In the genomic region with DNA sequence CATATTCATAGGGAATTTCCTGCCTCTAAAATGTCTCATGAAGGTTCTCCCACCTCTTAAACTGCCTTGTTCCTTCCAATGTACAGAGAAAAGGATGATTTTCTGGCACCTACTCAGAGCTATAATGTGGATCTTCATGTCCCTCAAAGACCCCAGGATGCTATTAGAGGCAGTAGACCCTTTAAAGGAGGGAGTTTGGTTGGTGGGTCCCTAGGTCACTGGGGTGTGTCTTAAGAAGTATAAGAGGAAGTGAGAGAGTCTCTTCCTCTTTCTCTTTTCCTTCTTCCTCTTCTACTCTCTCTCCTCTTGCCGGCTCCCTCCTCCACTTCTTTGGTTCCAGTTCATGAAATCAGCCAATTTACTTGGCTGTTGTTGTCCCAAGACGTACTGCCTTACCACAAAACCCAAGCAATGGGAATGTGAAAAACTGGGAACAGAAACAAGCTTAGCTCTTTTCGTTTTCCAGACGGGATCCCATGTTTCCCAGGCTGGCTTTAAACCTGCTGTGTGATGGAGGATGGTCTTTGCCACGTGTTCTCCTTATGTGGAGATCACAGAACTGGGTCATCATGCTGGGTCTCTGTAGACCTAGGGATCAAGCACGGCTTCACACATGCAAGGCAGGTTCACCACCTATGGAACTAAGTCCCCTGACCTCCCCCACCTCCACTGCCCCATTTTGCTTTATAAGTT, we compare ENCODE assay signal across 19 mouse cellular contexts.
DNase-seq lines count a peak whose midpoint lies in the region; ATAC-seq and TF ChIP-seq lines count a peak whose summit lies in the region.
"Had no signal": no experiment of that assay in that cellular context is flagged by ENCODE, and none has a peak within 500 bp of the region (broad histone marks: within the 10 kb centered on the region; RNA-seq: fewer than 3 reads in every experiment).

No protein-coding gene starts in this region.

- H3K9me3 ChIP-seq in liver, embryonic 15.5 days (replicated peaks), result no peaks in the 10 kb centered on the region
- H3K9me3 ChIP-seq in liver, embryonic 11.5 days (ENCODE audit: control insufficient read depth, low read length), result no peaks in the 10 kb centered on the region
- H3K9me3 ChIP-seq in CH12.LX (replicated peaks; ENCODE audit: low read length), result no peaks in the 10 kb centered on the region
- H3K9me3 ChIP-seq: embryonic facial prominence, embryonic 13.5 days; heart, embryonic 15.5 days; hindbrain, embryonic 13.5 days; kidney, embryonic 15.5 days; limb, embryonic 13.5 days; stomach, embryonic 15.5 days had no signal

- H3K36me3 ChIP-seq in liver, embryonic 15.5 days (replicated peaks), result no peaks in the 10 kb centered on the region
- no peaks in the 10 kb centered on the region for H3K36me3 ChIP-seq in liver, embryonic 11.5 days (ENCODE audit: control insufficient read depth, insufficient read depth, low read length)
- H3K36me3 ChIP-seq in CH12.LX (replicated peaks in 1 of 2; ENCODE audit: control insufficient read depth in 1 of 2, insufficient read depth in 1 of 2, low read length in 1 of 2), result no peaks in the 10 kb centered on the region
- H3K36me3 ChIP-seq: embryonic facial prominence, embryonic 13.5 days; G1E; heart, embryonic 15.5 days; hindbrain, embryonic 13.5 days; kidney, embryonic 15.5 days; limb, embryonic 13.5 days; stomach, embryonic 15.5 days had no signal

- no peak; the same call in 1 of the 2 replicates for ATAC-seq in liver, embryonic 15.5 days (ENCODE audit: insufficient read depth)
- no peak for ATAC-seq in liver, embryonic 11.5 days (replicated peaks; ENCODE audit: low FRiP score)
- ATAC-seq in monocyte, adult 5-6 weeks (replicated peaks; ENCODE audit: insufficient number of reproducible peaks, low FRiP score, low TSS enrichment, poor library complexity, severe bottlenecking), result peak; percentile 80
- ATAC-seq: forebrain, postnatal 0 days had no signal

- TF ChIP-seq RAD21 in CH12.LX (IDR thresholded peaks at IDR 0.05; ENCODE audit: low read depth, low read length), result no peak; the same call in none of the 2 replicates

- no peak overlapping the region for H3K4me2 ChIP-seq in liver, embryonic 15.5 days
- no peak overlapping the region for H3K4me2 ChIP-seq in liver, embryonic 11.5 days
- H3K4me2 ChIP-seq in CH12.LX (ENCODE audit: insufficient read depth, low read depth, poor library complexity, severe bottlenecking), result peak overlapping the region; percentile 75
- H3K4me2 ChIP-seq: embryonic facial prominence, embryonic 13.5 days; heart, embryonic 15.5 days; hindbrain, embryonic 13.5 days; kidney, embryonic 15.5 days; limb, embryonic 13.5 days; midbrain, embryonic 11.5 days; stomach, embryonic 15.5 days had no signal

- no peak for TF ChIP-seq CTCF in CH12.LX (conservative IDR thresholded peaks at IDR 0.05 in 1 of 2, IDR thresholded peaks at IDR 0.05 in 1 of 2; ENCODE audit: low read depth in 2 of 2, low read length in 2 of 2)

- H3K4me1 ChIP-seq in liver, embryonic 15.5 days (replicated peaks), result peaks cover 3% of the 10 kb centered on the region; the same call in 1 of the 2 replicates
- no peaks in the 10 kb centered on the region for H3K4me1 ChIP-seq in liver, embryonic 11.5 days (replicated peaks; ENCODE audit: control insufficient read depth, insufficient read depth, low read length)
- peaks cover 22 to 42% of the 10 kb centered on the region in 2 experiments for H3K4me1 ChIP-seq in CH12.LX (ENCODE audit: control insufficient read depth in 1 of 2, insufficient read depth in 2 of 2)
- no peaks in the 10 kb centered on the region; the same call in 1 of the 2 replicates for H3K4me1 ChIP-seq in brown adipose tissue, adult 24 weeks (ENCODE audit: control insufficient read depth, insufficient read depth, insufficient read length, low read length)
- H3K4me1 ChIP-seq: hindbrain, embryonic 13.5 days; stomach, embryonic 15.5 days had no signal

- 40% methylated on average over 6 of the region's 6 CpGs for WGBS in liver, embryonic 15.5 days (ENCODE audit: insufficient replicate concordance)
- 72% methylated on average over 6 of the region's 6 CpGs for WGBS in liver, embryonic 11.5 days

- no peak overlapping the region for H3K4me3 ChIP-seq in liver, embryonic 15.5 days (replicated peaks)
- no peak overlapping the region for H3K4me3 ChIP-seq in liver, embryonic 11.5 days (ENCODE audit: low read depth, low read length)
- no peak overlapping the region for H3K4me3 ChIP-seq in CH12.LX (replicated peaks in 1 of 3; ENCODE audit: low read depth in 2 of 3, low read length in 2 of 3, poor library complexity in 1 of 3)
- H3K4me3 ChIP-seq in brown adipose tissue, adult 24 weeks (ENCODE audit: insufficient read depth, low read depth, low read length), result no peak overlapping the region
- H3K4me3 ChIP-seq: embryonic facial prominence, embryonic 13.5 days; heart, embryonic 15.5 days; hindbrain, embryonic 13.5 days; kidney, embryonic 15.5 days; left cerebral cortex, adult 2 months; limb, embryonic 13.5 days; stomach, embryonic 15.5 days had no signal

- TF ChIP-seq POLR2A in CH12.LX (IDR thresholded peaks at IDR 0.05; ENCODE audit: low read depth, low read length), result peak; percentile 25

- TF ChIP-seq EP300 in CH12.LX (IDR thresholded peaks at IDR 0.05; ENCODE audit: low read length), result peak; percentile 98

- dilution Hi-C loops in CH12.LX (cut with MboI; ENCODE audit: extremely low pct_ligation_motif_present, extremely low pct_unique_long_range_greater_than_20kb, low sequenced_read_pairs), result no loop called here

- H3K79me2 ChIP-seq in CH12.LX (replicated peaks; ENCODE audit: control insufficient read depth, extremely low read depth, insufficient read depth, poor library complexity, severe bottlenecking), result no peaks in the 10 kb centered on the region

- H3K9ac ChIP-seq in liver, embryonic 15.5 days, result no peak overlapping the region
- H3K9ac ChIP-seq in liver, embryonic 11.5 days (ENCODE audit: low read depth, low read length), result no peak overlapping the region
- peak overlapping the region; percentile 12 for H3K9ac ChIP-seq in CH12.LX (ENCODE audit: insufficient read depth, low read depth)
- H3K9ac ChIP-seq: embryonic facial prominence, embryonic 13.5 days; forebrain, postnatal 0 days; heart, embryonic 15.5 days; hindbrain, embryonic 13.5 days; kidney, embryonic 15.5 days; limb, embryonic 13.5 days; stomach, embryonic 15.5 days had no signal

- DNase-seq in liver, embryonic 11.5 days (ENCODE audit: low spot score), result no peak
- peak; percentile 75 for DNase-seq in CH12.LX (ENCODE audit: extremely low read depth)
- DNase-seq in left cerebral cortex, adult 9 months (ENCODE audit: low spot score in 2 of 2), result no peak
- no peak for DNase-seq in testis, postnatal 14 days (ENCODE audit: low spot score)
- DNase-seq: adrenal gland, adult 8-10 months; cerebellum, adult 8-10 months; forebrain, postnatal 0 days had no signal

- in situ Hi-C loops in CH12.LX (cut with MboI; ENCODE audit: low pct_ligation_motif_present, low pct_unique_long_range_greater_than_20kb, low sequenced_read_pairs), result loop anchor here (5.0 kb wide), 1 partner anchor 75 kb away; the partner anchor contains the start of gene Kctd12

- H3K27me3 ChIP-seq in liver, embryonic 15.5 days, result no peaks in the 10 kb centered on the region
- H3K27me3 ChIP-seq in liver, embryonic 11.5 days (replicated peaks; ENCODE audit: control insufficient read depth, insufficient read depth, low read length), result no peaks in the 10 kb centered on the region
- no peaks in the 10 kb centered on the region for H3K27me3 ChIP-seq in CH12.LX (replicated peaks)
- H3K27me3 ChIP-seq: embryonic facial prominence, embryonic 13.5 days; heart, embryonic 15.5 days; hindbrain, embryonic 13.5 days; kidney, embryonic 15.5 days; limb, embryonic 13.5 days; stomach, embryonic 15.5 days had no signal

- 0 out of 2 replicates have a peak overlapping the region, but pooled peaks have one; percentile 62 for H3K27ac ChIP-seq in liver, embryonic 15.5 days (replicated peaks)
- H3K27ac ChIP-seq in liver, embryonic 11.5 days (ENCODE audit: low read depth, low read length), result no peak overlapping the region
- H3K27ac ChIP-seq in CH12.LX (ENCODE audit: insufficient read depth, low read depth), result peak overlapping the region; percentile 90
- H3K27ac ChIP-seq in brown adipose tissue, adult 24 weeks (replicated peaks; ENCODE audit: low read depth, low read length), result peak overlapping the region; percentile 58; the same call in 1 of the 2 replicates
- H3K27ac ChIP-seq: embryonic facial prominence, embryonic 13.5 days; heart, embryonic 15.5 days; hindbrain, embryonic 13.5 days; kidney, embryonic 15.5 days; left cerebral cortex, adult 2 months; limb, embryonic 13.5 days; stomach, embryonic 15.5 days had no signal

TF ChIP-seq in CH12.LX, 34 proteins besides CTCF, POLR2A, EP300 and RAD21 (continues in another document):
- TF ChIP-seq MAX (IDR thresholded peaks at IDR 0.05; ENCODE audit: low read length), result peak; percentile 87; the same call in 1 of the 2 replicates
- no peak for TF ChIP-seq USF2 (conservative IDR thresholded peaks at IDR 0.05; ENCODE audit: low read depth, low read length)
- TF ChIP-seq ZC3H11A (IDR thresholded peaks at IDR 0.05; ENCODE audit: low read depth, low read length), result no peak
- no peak for TF ChIP-seq ZMIZ1 (IDR thresholded peaks at IDR 0.05; ENCODE audit: low read depth, low read length)
- no peak for TF ChIP-seq MAZ (IDR thresholded peaks at IDR 0.05; ENCODE audit: low read depth, low read length)
- peak; percentile 98 for TF ChIP-seq IRF4 (IDR thresholded peaks at IDR 0.05; ENCODE audit: low read depth, low read length)
- TF ChIP-seq NELFE (IDR thresholded peaks at IDR 0.05; ENCODE audit: low read depth, low read length), result peak; percentile 65
- TF ChIP-seq JUND (conservative IDR thresholded peaks at IDR 0.05; ENCODE audit: low read depth, low read length), result peak; percentile 68; the same call in 1 of the 2 replicates
- peak; percentile 4; the same call in 1 of the 2 replicates for TF ChIP-seq JUN (IDR thresholded peaks at IDR 0.05; ENCODE audit: insufficient read depth, low read depth, low read length)
- peak; percentile 96 for TF ChIP-seq RCOR1 (conservative IDR thresholded peaks at IDR 0.05; ENCODE audit: low read depth, low read length)
- TF ChIP-seq MYC (IDR thresholded peaks at IDR 0.05; ENCODE audit: low read depth, low read length), result peak; percentile 86
- no peak for TF ChIP-seq ZKSCAN1 (IDR thresholded peaks at IDR 0.05; ENCODE audit: borderline replicate concordance, low read depth, low read length)
- TF ChIP-seq ETS1 (conservative IDR thresholded peaks at IDR 0.05; ENCODE audit: low read depth, low read length), result peak; percentile 41; the same call in 1 of the 2 replicates
- TF ChIP-seq MXI1 (IDR thresholded peaks at IDR 0.05; ENCODE audit: low read depth, low read length), result 0 out of 2 replicates have a peak, but pooled peaks have one; percentile 35
- TF ChIP-seq ELF1 (IDR thresholded peaks at IDR 0.05; ENCODE audit: low read depth, low read length), result peak; percentile 51; the same call in 1 of the 2 replicates
- no peak for TF ChIP-seq E2F4 (IDR thresholded peaks at IDR 0.05; ENCODE audit: insufficient replicate concordance, low read depth, low read length)
- TF ChIP-seq BHLHE40 (IDR thresholded peaks at IDR 0.05; ENCODE audit: low read depth, low read length), result peak; percentile 50
- TF ChIP-seq UBTF (IDR thresholded peaks at IDR 0.05; ENCODE audit: low read depth, low read length), result no peak
